Mouse (Mus musculus) hematopoietic stem cell, adult 5-6 weeks (primary cell): ENCODE measurements around the gene Hcfc1r1. TPM values are rescaled to one million over a fixed set of nuclear protein-coding genes. Genes with fewer than 3 reads are reported as not detected.
A peak's percentile ranks its signal among the peaks of the same experiment; 100 is the strongest.

Source experiments
- ATAC-seq, 2 experiments: fragments of 125-278 bp in 1 of 2; replicated peaks in 1 of 2; 2 replicates each; pipeline ENCODE4 v1.8.0; 2016 to 2017; ENCODE audit warnings: inconsistent platforms in 2 of 2, mild to moderate bottlenecking in 2 of 2, moderate number of reproducible peaks in 2 of 2, low read depth in 1 of 2, moderate TSS enrichment in 1 of 2; ENCODE audit not compliant: low FRiP score in 2 of 2, poor library complexity in 2 of 2, severe bottlenecking in 2 of 2, insufficient read depth in 1 of 2, low TSS enrichment in 1 of 2
- total RNA-seq: library from RNA; stranded (forward); fragments of 172-1452, 232-1000 nt; gene quantifications from 2 replicates; pipeline ENCODE4 v1.2.3, GENCODE M21; 2017

Hcfc1r1 gene
- total RNA-seq, 1 experiment from 2014 or later: 32.0 TPM

GRCm38 (mm10) chr17:23699131-23700077 lies 26.0 kb downstream of the Hcfc1r1 start:
- ATAC-seq: peak in 1 of 2 experiments; percentile 12; a peak in 1 of 4 replicates

GRCm38 (mm10) chr17:23700079-23700478 lies 26.7 kb downstream of the Hcfc1r1 start:
- ATAC-seq: peak; percentile 100

- no peak for ATAC-seq
Measured at GRCm38 (mm10) chr17:23703301-23703700, 29.9 kb downstream of the Hcfc1r1 start.

- no peak for ATAC-seq
Measured at GRCm38 (mm10) chr17:23704741-23705140, 31.3 kb downstream of the Hcfc1r1 start.

GRCm38 (mm10) chr17:23705525-23706104 lies 32.2 kb downstream of the Hcfc1r1 start:
- ATAC-seq: no peak

- peak; percentile 62 to 81 for ATAC-seq
Measured at GRCm38 (mm10) chr17:23706212-23706611, 32.8 kb downstream of the Hcfc1r1 start.

- no peak for ATAC-seq
Measured at GRCm38 (mm10) chr17:23717003-23717402, 43.6 kb downstream of the Hcfc1r1 start.

GRCm38 (mm10) chr17:23719455-23719854 lies 46.1 kb downstream of the Hcfc1r1 start:
- ATAC-seq: no peak

GRCm38 (mm10) chr17:23721886-23722285 lies 48.5 kb downstream of the Hcfc1r1 start:
- ATAC-seq: no peak

- ATAC-seq: no peak
Measured at GRCm38 (mm10) chr17:23722376-23723125, 49.2 kb downstream of the Hcfc1r1 start, which contains the start of gene 1520401A03Rik. Gene 1520401A03Rik (minus strand): TSS chr17:23722783.

Other genes with a start within 250 kb of the Hcfc1r1 start
- gene Vmn2r117, start 193.9 kb upstream of the Hcfc1r1 start, total RNA-seq: not detected in 2 replicates
- 6.4 and 11.4 TPM in 2 replicates for gene Zfp213, start 109.4 kb upstream of the Hcfc1r1 start, total RNA-seq
- 0.25 TPM in 1 of 2 replicates, not detected in the other for gene Zfp13, start 74.1 kb upstream of the Hcfc1r1 start, total RNA-seq
- gene Zscan10, start 72.7 kb upstream of the Hcfc1r1 start, total RNA-seq: not detected in 2 replicates
- gene Mmp25, start 28.3 kb upstream of the Hcfc1r1 start, total RNA-seq: 2.7 and 5.2 TPM in 2 replicates
- gene Bicdl2, start 13.1 kb upstream of the Hcfc1r1 start, total RNA-seq: not detected in 2 replicates
- 34.0 and 48.2 TPM in 2 replicates for gene Thoc6, start 286 bp downstream of the Hcfc1r1 start, total RNA-seq
- 6.3 and 24.1 TPM in 2 replicates for gene Tnfrsf12a, start 3.9 kb downstream of the Hcfc1r1 start, total RNA-seq
- not detected in 2 replicates for gene Cldn6, start 5.7 kb downstream of the Hcfc1r1 start, total RNA-seq
- not detected in 2 replicates for gene Cldn9, start 10.4 kb downstream of the Hcfc1r1 start, total RNA-seq
- not detected in 2 replicates for gene 1520401A03Rik, start 49.2 kb downstream of the Hcfc1r1 start, total RNA-seq
- gene Pkmyt1, start 52.7 kb downstream of the Hcfc1r1 start, total RNA-seq: 13.9 and 14.3 TPM in 2 replicates
- 2.3 and 3.4 TPM in 2 replicates for gene Paqr4, start 67.3 kb downstream of the Hcfc1r1 start, total RNA-seq
- gene Kremen2, start 72.2 kb downstream of the Hcfc1r1 start, total RNA-seq: not detected in 2 replicates
- gene Flywch1, start 98.0 kb downstream of the Hcfc1r1 start, total RNA-seq: 26.3 and 33.2 TPM in 2 replicates
- gene Flywch2, start 112.5 kb downstream of the Hcfc1r1 start, total RNA-seq: 6.3 and 9.1 TPM in 2 replicates
- gene Srrm2, start 116.9 kb downstream of the Hcfc1r1 start, total RNA-seq: 133 and 212 TPM in 2 replicates
- 82.3 and 105 TPM in 2 replicates for gene Elob, start 155.5 kb downstream of the Hcfc1r1 start, total RNA-seq
- gene Prss33, start 162.5 kb downstream of the Hcfc1r1 start, total RNA-seq: 0.65 TPM in 1 of 2 replicates, not detected in the other
- gene Prss32, start 170.3 kb downstream of the Hcfc1r1 start, total RNA-seq: not detected in 2 replicates
- not detected in 2 replicates for gene Prss41, start 170.6 kb downstream of the Hcfc1r1 start, total RNA-seq
- not detected in 2 replicates for gene Prss21, start 194.5 kb downstream of the Hcfc1r1 start, total RNA-seq
- gene Dcpp1, start 207.3 kb downstream of the Hcfc1r1 start, total RNA-seq: not detected in 2 replicates
- gene Dcpp2, start 207.3 kb downstream of the Hcfc1r1 start, total RNA-seq: not detected in 2 replicates
- not detected in 2 replicates for gene Dcpp3, start 243.9 kb downstream of the Hcfc1r1 start, total RNA-seq